Mouse (Mus musculus): Measurements from ENCODE around the gene Sh3rf1. TPM values are rescaled to one million over a fixed set of nuclear protein-coding genes. Genes with fewer than 3 reads are reported as not detected.
A peak's percentile ranks its signal among the peaks of the same experiment; 100 is the strongest.

The Sh3rf1 gene
- polyA plus RNA-seq, 1 experiment from 2014 or later, result 13.0 TPM

- under 1% methylated on average over 41 of the region's 41 CpGs for WGBS
Observed at GRCm38 (mm10) chr8:61224380-61225092, 864 bp downstream of the Sh3rf1 start.

GRCm38 (mm10) chr8:61225581-61226395 is 2.1 kb downstream of the Sh3rf1 start:
- Histone ChIP-seq H3K27me3 (no peaks in the 10 kb centered on the region), H3K4me1 (peaks cover 45% of the 10 kb centered on the region), H3K27ac (replicated peaks) (no peak overlapping the region), H3K36me3 (no peaks in the 10 kb centered on the region), H3K9me3 (replicated peaks) (no peaks in the 10 kb centered on the region), H3K4me2 (replicated peaks) (peak overlapping the region; percentile 89), H3K9ac (peak overlapping the region; percentile 62; the same call in 1 of the 2 replicates), H3K4me3 (replicated peaks) (peak overlapping the region; percentile 75)
- 29% methylated on average over 20 of the region's 20 CpGs for WGBS
- ATAC-seq (ENCODE audit: insufficient number of reproducible peaks, low FRiP score, low TSS enrichment, low read depth), result no peak

More at GRCm38 (mm10) chr8:61224380-61225092, 864 bp downstream of the Sh3rf1 start:
- peak overlapping the region; percentile 89 for H3K4me2 ChIP-seq (replicated peaks)
- ATAC-seq (ENCODE audit: insufficient number of reproducible peaks, low FRiP score, low TSS enrichment, low read depth), result peak; percentile 65
- H3K4me3 ChIP-seq (replicated peaks), result peak overlapping the region; percentile 75
- peaks cover 39% of the 10 kb centered on the region for H3K4me1 ChIP-seq
- no peaks in the 10 kb centered on the region for H3K9me3 ChIP-seq (replicated peaks)
- H3K36me3 ChIP-seq, result no peaks in the 10 kb centered on the region
- H3K27me3 ChIP-seq, result no peaks in the 10 kb centered on the region
- H3K9ac ChIP-seq, result peak overlapping the region; percentile 62
- peak overlapping the region; percentile 86 for H3K27ac ChIP-seq (replicated peaks)

- Histone ChIP-seq H3K4me2 (replicated peaks) (peak overlapping the region; percentile 89), H3K4me1 (peaks cover 45% of the 10 kb centered on the region), H3K27ac (replicated peaks) (no peak overlapping the region), H3K9me3 (replicated peaks) (no peaks in the 10 kb centered on the region), H3K9ac (no peak overlapping the region), H3K36me3 (no peaks in the 10 kb centered on the region), H3K27me3 (no peaks in the 10 kb centered on the region), H3K4me3 (replicated peaks) (peak overlapping the region; percentile 75)
- 62% methylated on average over 5 of the region's 5 CpGs for WGBS
- ATAC-seq (ENCODE audit: insufficient number of reproducible peaks, low FRiP score, low TSS enrichment, low read depth), result no peak
Observed at GRCm38 (mm10) chr8:61226632-61227031, 3.0 kb downstream of the Sh3rf1 start.

GRCm38 (mm10) chr8:61228678-61229077 is 5.0 kb downstream of the Sh3rf1 start:
- 48% methylated on average over 8 of the region's 8 CpGs for WGBS
- no peak overlapping the region for H3K4me3 ChIP-seq (replicated peaks)
- no peaks in the 10 kb centered on the region for H3K36me3 ChIP-seq
- no peak overlapping the region for H3K27ac ChIP-seq (replicated peaks)
- H3K4me2 ChIP-seq (replicated peaks), result peak overlapping the region; percentile 28; the same call in 1 of the 2 replicates
- no peak overlapping the region for H3K9ac ChIP-seq
- ATAC-seq (ENCODE audit: insufficient number of reproducible peaks, low FRiP score, low TSS enrichment, low read depth), result no peak
- H3K9me3 ChIP-seq (replicated peaks), result no peaks in the 10 kb centered on the region
- no peaks in the 10 kb centered on the region for H3K27me3 ChIP-seq
- H3K4me1 ChIP-seq, result peaks cover 46% of the 10 kb centered on the region

- ATAC-seq (ENCODE audit: insufficient number of reproducible peaks, low FRiP score, low TSS enrichment, low read depth), result no peak
- H3K4me3 ChIP-seq (replicated peaks), result no peak overlapping the region
- H3K27me3 ChIP-seq, result no peaks in the 10 kb centered on the region
- H3K9me3 ChIP-seq (replicated peaks), result no peaks in the 10 kb centered on the region
- peaks cover 48% of the 10 kb centered on the region for H3K4me1 ChIP-seq
- H3K9ac ChIP-seq, result no peak overlapping the region
- H3K36me3 ChIP-seq, result no peaks in the 10 kb centered on the region
- no peak overlapping the region for H3K27ac ChIP-seq (replicated peaks)
- no peak overlapping the region for H3K4me2 ChIP-seq (replicated peaks)
- WGBS, result 55% methylated on average over 12 of the region's 12 CpGs
Observed at GRCm38 (mm10) chr8:61229511-61230195, 6.0 kb downstream of the Sh3rf1 start.

GRCm38 (mm10) chr8:61230881-61231755 is 7.4 kb downstream of the Sh3rf1 start:
- no peaks in the 10 kb centered on the region for H3K27me3 ChIP-seq
- H3K27ac ChIP-seq (replicated peaks), result no peak overlapping the region
- H3K9ac ChIP-seq, result no peak overlapping the region
- ATAC-seq (ENCODE audit: insufficient number of reproducible peaks, low FRiP score, low TSS enrichment, low read depth), result no peak
- peaks cover 37% of the 10 kb centered on the region for H3K4me1 ChIP-seq
- 92% methylated on average over 11 of the region's 11 CpGs for WGBS
- no peaks in the 10 kb centered on the region for H3K36me3 ChIP-seq
- H3K9me3 ChIP-seq (replicated peaks), result no peaks in the 10 kb centered on the region
- no peak overlapping the region for H3K4me3 ChIP-seq (replicated peaks)
- H3K4me2 ChIP-seq (replicated peaks), result no peak overlapping the region

- H3K4me1 ChIP-seq, result peaks cover 17% of the 10 kb centered on the region
- H3K4me3 ChIP-seq (replicated peaks), result no peak overlapping the region
- H3K27me3 ChIP-seq, result no peaks in the 10 kb centered on the region
- no peak overlapping the region for H3K9ac ChIP-seq
- H3K4me2 ChIP-seq (replicated peaks), result no peak overlapping the region
- no peaks in the 10 kb centered on the region for H3K36me3 ChIP-seq
- no peaks in the 10 kb centered on the region for H3K9me3 ChIP-seq (replicated peaks)
- H3K27ac ChIP-seq (replicated peaks), result no peak overlapping the region
- no peak for ATAC-seq (ENCODE audit: insufficient number of reproducible peaks, low FRiP score, low TSS enrichment, low read depth)
- 71% methylated on average over 5 of the region's 5 CpGs for WGBS
Observed at GRCm38 (mm10) chr8:61235499-61235898, 11.8 kb downstream of the Sh3rf1 start.

- no peak for ATAC-seq (ENCODE audit: insufficient number of reproducible peaks, low FRiP score, low TSS enrichment, low read depth)
- Histone ChIP-seq H3K27ac (replicated peaks) (no peak overlapping the region), H3K36me3 (no peaks in the 10 kb centered on the region), H3K4me2 (replicated peaks) (no peak overlapping the region), H3K4me3 (replicated peaks) (no peak overlapping the region), H3K9me3 (replicated peaks) (no peaks in the 10 kb centered on the region), H3K9ac (no peak overlapping the region), H3K27me3 (no peaks in the 10 kb centered on the region), H3K4me1 (peaks cover 17% of the 10 kb centered on the region)
- 60% methylated on average over 9 of the region's 9 CpGs for WGBS
Observed at GRCm38 (mm10) chr8:61236506-61237268, 13.0 kb downstream of the Sh3rf1 start.

GRCm38 (mm10) chr8:61239576-61239975 is 15.9 kb downstream of the Sh3rf1 start:
- H3K4me3 ChIP-seq (replicated peaks), result no peak overlapping the region
- no peak overlapping the region for H3K9ac ChIP-seq
- H3K4me2 ChIP-seq (replicated peaks), result no peak overlapping the region
- peaks cover 8% of the 10 kb centered on the region; the same call in 1 of the 2 replicates for H3K36me3 ChIP-seq
- no peaks in the 10 kb centered on the region for H3K9me3 ChIP-seq (replicated peaks)
- no peaks in the 10 kb centered on the region for H3K27me3 ChIP-seq
- 48% methylated on average over 3 of the region's 3 CpGs for WGBS
- H3K4me1 ChIP-seq, result peaks cover 7% of the 10 kb centered on the region
- H3K27ac ChIP-seq (replicated peaks), result no peak overlapping the region
- ATAC-seq (ENCODE audit: insufficient number of reproducible peaks, low FRiP score, low TSS enrichment, low read depth), result no peak

- WGBS, result 46% methylated on average over 8 of the region's 8 CpGs
Observed at GRCm38 (mm10) chr8:61241229-61241628, 17.6 kb downstream of the Sh3rf1 start.

More at GRCm38 (mm10) chr8:61241229-61241628, 17.6 kb downstream of the Sh3rf1 start:
- Histone ChIP-seq H3K27me3 (no peaks in the 10 kb centered on the region), H3K4me3 (replicated peaks) (no peak overlapping the region), H3K4me2 (replicated peaks) (no peak overlapping the region), H3K4me1 (0 out of 2 replicates have a peak, but pooled peaks cover 3% of the 10 kb centered on the region), H3K36me3 (peaks cover 8% of the 10 kb centered on the region; the same call in 1 of the 2 replicates), H3K9me3 (replicated peaks) (no peaks in the 10 kb centered on the region), H3K27ac (replicated peaks) (no peak overlapping the region), H3K9ac (no peak overlapping the region)
- peak; percentile 51; the same call in 1 of the 2 replicates for ATAC-seq (ENCODE audit: insufficient number of reproducible peaks, low FRiP score, low TSS enrichment, low read depth)
